Mouse (Mus musculus): ENCODE measurements around the gene Gzmm. TPM values are rescaled to one million over a fixed set of nuclear protein-coding genes. Genes with fewer than 3 reads are reported as not detected.

Gzmm gene
- total RNA-seq, 2 experiments from 2014 or later, result 1.2 to 1.5 TPM

DNA sequence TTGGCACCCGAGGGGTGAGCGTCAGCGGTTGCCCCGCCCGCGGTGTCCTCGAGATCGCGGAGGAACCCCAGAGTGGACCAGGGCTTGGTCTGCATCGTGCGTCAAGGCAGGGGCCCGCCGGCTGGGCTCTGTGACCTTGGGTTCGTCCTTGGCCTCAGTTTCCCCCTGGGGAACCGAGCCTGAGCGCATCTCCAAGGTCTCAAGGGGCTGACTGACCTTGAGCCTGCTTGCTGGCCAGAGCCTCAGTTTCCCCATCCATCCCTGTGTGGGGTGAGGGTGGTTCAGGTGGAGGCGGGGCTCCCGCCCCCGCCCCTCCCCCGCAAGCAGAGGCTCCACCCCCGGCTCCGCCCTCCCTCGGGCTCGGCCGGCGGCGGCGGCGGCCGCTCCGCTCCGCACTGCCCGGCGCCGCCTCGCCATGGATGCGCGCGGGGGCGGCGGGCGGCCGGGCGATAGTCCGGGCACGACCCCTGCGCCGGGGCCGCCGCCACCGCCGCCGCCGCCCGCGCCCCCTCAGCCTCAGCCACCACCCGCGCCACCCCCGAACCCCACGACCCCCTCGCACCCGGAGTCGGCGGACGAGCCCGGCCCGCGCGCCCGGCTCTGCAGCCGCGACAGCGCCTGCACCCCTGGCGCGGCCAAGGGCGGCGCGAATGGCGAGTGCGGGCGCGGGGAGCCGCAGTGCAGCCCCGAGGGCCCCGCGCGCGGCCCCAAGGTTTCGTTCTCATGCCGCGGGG, 27.6 kb downstream of the Gzmm start, which contains the start of gene Hcn2:
Gene Hcn2, plus strand, starts transcription at position 381 of the 734 bp plus-strand sequence.
- DNase-seq (ENCODE audit: extremely low spot score in 1 of 2, low spot score in 2 of 2), result peak in 1 of 2 experiments; percentile 72
- intact Hi-C loops (cut with DNase I), result no loop called here

- DNase-seq (ENCODE audit: extremely low spot score in 1 of 2, low spot score in 2 of 2), result peak in 1 of 2 experiments; percentile 81
- intact Hi-C loops (cut with DNase I), result no loop called here
Measured at GRCm38 (mm10) chr10:79716988-79717355, 28.2 kb downstream of the Gzmm start.

GRCm38 (mm10) chr10:79717640-79718357, 29.0 kb downstream of the Gzmm start:
- intact Hi-C loops (cut with DNase I), result no loop called here
- peak in 1 of 2 experiments; percentile 71 for DNase-seq (ENCODE audit: extremely low spot score in 1 of 2, low spot score in 2 of 2)

GRCm38 (mm10) chr10:79721089-79721488, 32.3 kb downstream of the Gzmm start:
- no peak for DNase-seq (ENCODE audit: extremely low spot score in 1 of 2, low spot score in 2 of 2)
- intact Hi-C loops (cut with DNase I), result no loop called here

GRCm38 (mm10) chr10:79723047-79723446, 34.2 kb downstream of the Gzmm start:
- DNase-seq (ENCODE audit: extremely low spot score in 1 of 2, low spot score in 2 of 2), result no peak
- intact Hi-C loops (cut with DNase I), result no loop called here

- DNase-seq (ENCODE audit: extremely low spot score in 1 of 2, low spot score in 2 of 2), result no peak
- intact Hi-C loops (cut with DNase I), result no loop called here
Measured at GRCm38 (mm10) chr10:79723692-79724091, 34.9 kb downstream of the Gzmm start.

DNA sequence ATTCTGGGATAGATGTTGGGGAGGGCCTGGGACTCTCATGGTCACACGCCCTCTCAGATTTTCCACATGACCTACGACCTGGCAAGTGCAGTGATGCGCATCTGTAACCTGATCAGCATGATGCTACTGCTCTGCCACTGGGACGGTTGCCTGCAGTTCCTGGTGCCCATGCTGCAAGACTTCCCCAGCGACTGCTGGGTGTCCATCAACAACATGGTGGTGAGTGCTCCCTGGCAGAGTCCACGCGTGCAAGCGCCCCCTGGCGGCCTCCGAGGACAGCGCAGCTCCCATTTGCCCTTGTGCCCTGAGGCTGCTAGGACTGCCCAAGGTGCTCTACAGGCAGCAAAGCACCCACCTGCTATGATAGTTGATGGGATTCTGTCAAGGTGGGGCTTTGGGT, 37.3 kb downstream of the Gzmm start:
- intact Hi-C loops (cut with DNase I), result no loop called here

DNA sequence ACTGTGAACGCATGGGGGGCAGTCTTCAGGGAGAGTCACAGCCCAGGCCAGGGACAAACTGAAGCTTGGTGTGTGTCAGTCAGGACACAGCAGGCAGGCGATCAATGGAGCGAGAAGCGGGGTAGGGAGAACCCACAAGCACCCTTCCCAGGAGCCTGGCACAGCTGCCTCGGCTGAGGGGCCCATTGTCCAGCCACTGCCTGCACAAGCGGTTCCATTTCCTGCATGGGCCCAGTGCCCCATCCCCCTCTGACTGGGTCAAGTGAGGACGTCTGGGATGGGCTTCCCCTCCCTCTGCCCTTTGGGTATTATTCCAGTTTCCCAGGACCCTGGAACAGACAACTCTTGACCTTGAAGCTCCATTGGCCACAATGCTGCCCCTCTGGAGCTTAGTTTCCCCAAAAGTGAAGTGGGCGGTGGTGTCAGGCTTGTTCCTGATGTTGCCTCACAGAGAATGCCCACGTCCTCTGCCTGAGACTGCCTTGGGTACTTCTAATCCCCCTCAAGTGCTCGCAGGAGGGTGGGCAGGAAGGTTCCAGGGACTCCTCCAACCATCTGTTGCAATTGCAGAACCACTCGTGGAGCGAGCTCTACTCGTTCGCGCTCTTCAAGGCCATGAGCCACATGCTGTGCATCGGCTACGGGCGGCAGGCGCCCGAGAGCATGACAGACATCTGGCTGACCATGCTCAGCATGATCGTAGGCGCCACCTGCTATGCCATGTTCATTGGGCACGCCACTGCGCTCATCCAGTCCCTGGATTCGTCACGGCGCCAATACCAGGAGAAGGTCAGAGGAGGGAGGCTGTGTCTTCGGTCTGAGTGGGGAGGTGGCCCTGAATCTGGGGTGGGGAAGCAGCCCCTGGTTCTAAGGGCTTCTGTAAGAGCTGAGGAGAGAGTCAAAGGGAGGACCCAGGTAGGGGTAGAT, 39.8 kb downstream of the Gzmm start:
- intact Hi-C loops (cut with DNase I), result no loop called here
- DNase-seq (ENCODE audit: extremely low spot score in 1 of 2, low spot score in 2 of 2), result peak in 1 of 2 experiments; percentile 68

More for the DNA sequence above, 37.3 kb downstream of the Gzmm start:
- DNase-seq (ENCODE audit: extremely low spot score in 1 of 2, low spot score in 2 of 2), result peak in 1 of 2 experiments; percentile 65

GRCm38 (mm10) chr10:79729357-79729965, 40.6 kb downstream of the Gzmm start:
- intact Hi-C loops (cut with DNase I), result no loop called here
- DNase-seq (ENCODE audit: extremely low spot score in 1 of 2, low spot score in 2 of 2), result peak in 1 of 2 experiments; percentile 75

DNA sequence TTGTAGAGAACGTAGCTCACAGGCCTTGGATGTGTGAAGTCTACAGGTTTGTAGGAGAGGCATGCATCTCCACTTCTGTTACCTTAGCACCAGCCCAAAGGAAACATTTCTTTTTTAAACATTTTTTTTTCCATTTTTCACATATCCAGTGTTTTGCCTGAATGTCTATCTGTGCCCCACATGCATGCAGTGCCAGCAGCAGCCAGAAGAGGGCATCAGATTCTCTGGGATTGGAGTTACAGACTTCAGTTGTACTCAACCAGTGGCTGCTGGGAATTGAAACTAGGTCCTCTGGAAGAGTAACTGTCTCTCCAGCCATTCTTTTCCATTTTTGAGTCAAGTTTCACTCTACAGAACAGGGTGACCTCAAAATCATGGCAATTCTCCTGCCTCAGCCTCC, 43.7 kb downstream of the Gzmm start:
- DNase-seq (ENCODE audit: extremely low spot score in 1 of 2, low spot score in 2 of 2), result no peak
- intact Hi-C loops (cut with DNase I), result no loop called here

DNA sequence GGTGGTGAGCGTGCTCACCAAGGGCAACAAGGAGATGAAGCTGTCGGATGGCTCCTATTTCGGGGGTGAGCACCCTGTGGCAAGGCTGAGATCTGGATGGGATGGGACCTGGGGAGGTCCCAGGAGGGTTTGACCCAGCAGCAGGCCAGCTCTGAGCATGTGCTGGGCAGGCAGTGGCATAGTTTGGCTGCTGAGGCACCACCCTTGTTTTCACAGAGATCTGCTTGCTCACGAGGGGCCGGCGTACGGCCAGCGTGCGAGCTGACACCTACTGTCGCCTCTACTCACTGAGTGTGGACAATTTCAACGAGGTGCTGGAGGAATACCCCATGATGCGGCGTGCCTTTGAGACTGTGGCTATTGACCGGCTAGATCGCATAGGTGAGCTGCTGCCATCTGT, 45.0 kb downstream of the Gzmm start:
- DNase-seq (ENCODE audit: extremely low spot score in 1 of 2, low spot score in 2 of 2), result no peak
- intact Hi-C loops (cut with DNase I), result no loop called here

- DNase-seq (ENCODE audit: extremely low spot score in 1 of 2, low spot score in 2 of 2), result peak in 1 of 2 experiments; percentile 42
- intact Hi-C loops (cut with DNase I), result no loop called here
Measured at GRCm38 (mm10) chr10:79735361-79735760, 46.5 kb downstream of the Gzmm start.

DNA sequence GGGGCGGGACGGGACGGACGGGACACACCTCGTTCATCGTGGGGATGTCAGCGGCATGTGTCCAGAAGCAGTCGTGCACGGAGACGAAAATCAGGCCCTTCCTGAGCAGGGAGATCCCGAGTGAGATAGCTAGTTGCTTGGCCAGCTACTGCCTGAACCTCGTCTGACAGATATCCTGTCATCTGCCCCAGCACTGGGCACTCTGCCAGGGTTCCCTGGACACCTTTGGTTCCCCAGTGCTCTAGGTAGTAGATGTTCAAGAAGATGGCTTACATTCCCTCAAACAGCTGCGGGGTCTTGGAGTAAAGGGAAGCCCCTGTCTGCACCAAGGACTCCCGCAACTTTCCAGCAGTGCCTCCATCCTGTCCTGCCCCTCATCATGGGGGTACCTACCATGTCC, 47.9 kb downstream of the Gzmm start:
- no peak for DNase-seq (ENCODE audit: extremely low spot score in 1 of 2, low spot score in 2 of 2)
- intact Hi-C loops (cut with DNase I), result no loop called here

- intact Hi-C loops (cut with DNase I), result no loop called here
- DNase-seq (ENCODE audit: extremely low spot score in 1 of 2, low spot score in 2 of 2), result peak in 1 of 2 experiments; percentile 37
Measured at GRCm38 (mm10) chr10:79738259-79738658, 49.4 kb downstream of the Gzmm start.

DNA sequence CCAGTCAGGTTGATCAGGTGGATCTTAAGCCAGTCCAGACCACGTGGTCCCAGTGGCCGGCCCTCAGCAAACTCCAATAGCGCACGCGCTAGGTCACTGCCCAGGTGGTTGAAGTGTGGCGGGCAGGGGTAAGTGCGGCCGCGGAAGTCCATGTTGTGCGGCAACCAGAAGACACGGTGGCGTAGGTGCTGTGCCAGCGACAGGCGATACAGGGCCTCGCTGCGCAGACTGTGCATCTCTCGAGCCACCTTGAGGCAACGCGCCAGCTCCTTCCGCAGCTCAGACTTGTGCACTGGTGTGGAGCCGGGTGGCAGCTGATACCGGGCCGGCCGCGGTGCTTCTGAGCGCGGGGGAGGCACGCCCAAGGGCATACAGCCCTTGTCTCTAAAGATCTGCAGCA, 50.4 kb downstream of the Gzmm start:
- no peak for DNase-seq (ENCODE audit: extremely low spot score in 1 of 2, low spot score in 2 of 2)
- intact Hi-C loops (cut with DNase I), result no loop called here

DNA sequence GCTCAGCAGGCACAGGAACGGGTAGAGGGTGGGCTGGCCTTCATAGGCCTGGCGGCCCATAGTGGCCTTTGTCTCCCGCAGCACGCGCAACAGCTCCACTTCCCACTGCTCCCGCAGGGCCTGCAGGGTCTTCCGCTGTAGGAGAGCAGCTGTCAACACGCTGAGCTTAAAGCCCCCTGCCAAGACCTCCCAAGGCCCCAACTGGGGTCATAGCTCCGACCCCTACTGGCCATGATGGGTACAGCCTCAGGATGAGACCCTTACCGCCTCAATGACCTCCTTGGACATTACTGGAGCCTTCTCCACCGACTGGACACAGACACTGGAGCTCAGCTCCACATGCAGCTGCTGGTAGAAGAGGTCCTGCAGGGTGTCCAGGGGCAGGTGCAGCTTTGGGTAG, 52.0 kb downstream of the Gzmm start:
- intact Hi-C loops (cut with DNase I), result no loop called here
- DNase-seq (ENCODE audit: extremely low spot score in 1 of 2, low spot score in 2 of 2), result no peak

DNA sequence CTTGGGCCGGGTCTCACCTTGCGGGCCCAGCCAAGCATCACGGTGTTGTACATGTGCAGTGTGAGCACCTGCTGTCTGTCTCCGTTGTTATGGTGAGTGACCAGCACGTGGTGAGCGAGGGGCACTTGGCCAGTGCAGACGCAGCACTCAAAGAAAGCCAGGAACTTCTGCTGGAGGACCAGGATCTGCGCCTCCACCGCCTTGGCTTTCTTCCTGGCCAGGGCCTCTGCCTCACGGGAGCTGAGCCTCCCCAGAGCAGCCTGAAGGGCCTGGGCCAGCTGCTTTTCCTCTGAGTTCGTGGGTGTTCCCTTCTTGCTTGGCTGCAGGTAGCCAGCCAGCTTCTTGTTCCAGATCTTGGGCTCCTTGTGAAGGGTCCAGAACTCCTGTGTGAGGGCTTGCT, 54.3 kb downstream of the Gzmm start:
- DNase-seq (ENCODE audit: extremely low spot score in 1 of 2, low spot score in 2 of 2), result no peak
- intact Hi-C loops (cut with DNase I), result no loop called here

GRCm38 (mm10) chr10:79743650-79744365, 55.0 kb downstream of the Gzmm start:
- intact Hi-C loops (cut with DNase I), result no loop called here

More at GRCm38 (mm10) chr10:79743650-79744365, 55.0 kb downstream of the Gzmm start:
- no peak for DNase-seq (ENCODE audit: extremely low spot score in 1 of 2, low spot score in 2 of 2)
